Mouse (Mus musculus) 3134 (cell line): ENCODE measurements around the gene Rhbdl1.
"Not testable (repeated sequence)": the region's sequence is repeated elsewhere in the genome, so short reads cannot be mapped to it uniquely, and the experiment has no call there.

ENCODE experiments used
- DNase-seq: peaks from one replicate; pipeline ENCODE4 v3.0.0-alpha.2; 2011; ENCODE audit warnings: low spot score; ENCODE audit not compliant: insufficient read length; ENCODE audit errors: extremely low read depth

The Rhbdl1 gene

DNA sequence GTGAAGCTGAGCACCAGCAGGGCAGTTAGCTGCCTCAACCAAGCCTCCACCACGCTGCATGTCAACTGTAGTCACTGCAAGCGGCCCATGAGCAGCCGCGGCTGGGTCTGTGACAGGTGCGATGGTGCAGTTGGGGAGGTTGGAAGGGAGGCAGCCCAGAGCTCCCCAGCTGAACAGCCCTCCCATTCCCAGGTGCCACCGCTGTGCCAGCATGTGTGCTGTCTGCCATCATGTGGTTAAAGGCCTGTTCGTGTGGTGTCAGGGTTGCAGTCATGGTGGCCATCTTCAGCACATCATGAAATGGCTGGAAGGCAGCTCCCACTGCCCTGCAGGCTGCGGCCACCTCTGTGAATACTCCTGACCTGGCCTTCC lies 8.9 kb downstream of the Rhbdl1 start:
- DNase-seq, result no peak

- no peak for DNase-seq
Observed at GRCm38 (mm10) chr17:25827546-25828222, 9.4 kb downstream of the Rhbdl1 start.

DNA sequence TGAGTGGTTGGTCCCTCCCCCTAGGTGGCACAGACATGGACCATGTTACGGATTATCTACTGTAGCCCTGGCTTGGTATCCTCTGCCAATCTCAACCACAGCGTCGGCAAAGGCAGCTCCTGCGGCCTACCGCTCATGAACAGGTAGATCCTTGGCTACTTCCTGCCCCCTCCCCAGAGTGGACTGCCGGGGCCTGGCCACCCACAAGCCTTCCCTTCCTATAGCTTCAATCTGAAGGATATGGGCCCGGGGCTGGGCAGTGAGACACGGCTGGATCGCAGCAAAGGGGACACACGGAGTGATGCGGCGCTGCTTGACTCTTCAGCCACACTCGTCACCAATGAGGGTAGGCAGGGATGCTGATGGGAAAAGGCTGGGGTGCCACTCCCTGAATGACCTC lies 10.1 kb downstream of the Rhbdl1 start:
- DNase-seq, result no peak

DNA sequence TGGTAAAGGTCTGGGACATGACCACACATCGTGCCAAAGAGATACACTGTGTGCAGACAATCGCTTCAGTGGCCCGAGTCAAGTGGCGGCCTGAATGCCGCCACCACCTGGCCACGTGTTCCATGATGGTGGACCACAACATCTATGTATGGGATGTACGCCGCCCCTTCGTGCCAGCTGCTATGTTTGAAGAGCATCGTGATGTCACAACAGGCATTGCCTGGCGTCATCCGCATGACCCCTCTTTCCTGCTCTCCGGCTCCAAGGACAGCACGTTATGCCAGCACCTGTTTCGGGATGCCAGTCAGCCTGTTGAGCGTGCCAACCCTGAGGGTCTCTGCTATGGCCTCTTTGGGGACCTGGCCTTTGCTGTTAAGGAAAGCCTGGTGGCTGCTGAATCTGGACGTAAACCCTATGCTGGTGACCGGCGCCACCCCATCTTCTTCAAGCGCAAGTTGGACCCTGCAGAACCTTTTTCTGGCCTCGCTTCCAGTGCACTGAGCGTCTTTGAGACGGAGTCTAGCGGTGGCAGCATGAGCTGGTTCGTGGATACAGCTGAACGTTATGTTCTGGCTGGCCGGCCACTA lies 11.0 kb downstream of the Rhbdl1 start:
- no peak for DNase-seq

- no peak for DNase-seq
Observed at GRCm38 (mm10) chr17:25825311-25825710, 11.8 kb downstream of the Rhbdl1 start.

- DNase-seq, result no peak
Observed at GRCm38 (mm10) chr17:25824362-25825142, 12.5 kb downstream of the Rhbdl1 start.

- DNase-seq, result peak; percentile 62
Observed at GRCm38 (mm10) chr17:25823452-25823851, 13.6 kb downstream of the Rhbdl1 start, which contains the start of gene Wdr24. Gene Wdr24, plus strand, starts transcription at chr17:25823627.

DNA sequence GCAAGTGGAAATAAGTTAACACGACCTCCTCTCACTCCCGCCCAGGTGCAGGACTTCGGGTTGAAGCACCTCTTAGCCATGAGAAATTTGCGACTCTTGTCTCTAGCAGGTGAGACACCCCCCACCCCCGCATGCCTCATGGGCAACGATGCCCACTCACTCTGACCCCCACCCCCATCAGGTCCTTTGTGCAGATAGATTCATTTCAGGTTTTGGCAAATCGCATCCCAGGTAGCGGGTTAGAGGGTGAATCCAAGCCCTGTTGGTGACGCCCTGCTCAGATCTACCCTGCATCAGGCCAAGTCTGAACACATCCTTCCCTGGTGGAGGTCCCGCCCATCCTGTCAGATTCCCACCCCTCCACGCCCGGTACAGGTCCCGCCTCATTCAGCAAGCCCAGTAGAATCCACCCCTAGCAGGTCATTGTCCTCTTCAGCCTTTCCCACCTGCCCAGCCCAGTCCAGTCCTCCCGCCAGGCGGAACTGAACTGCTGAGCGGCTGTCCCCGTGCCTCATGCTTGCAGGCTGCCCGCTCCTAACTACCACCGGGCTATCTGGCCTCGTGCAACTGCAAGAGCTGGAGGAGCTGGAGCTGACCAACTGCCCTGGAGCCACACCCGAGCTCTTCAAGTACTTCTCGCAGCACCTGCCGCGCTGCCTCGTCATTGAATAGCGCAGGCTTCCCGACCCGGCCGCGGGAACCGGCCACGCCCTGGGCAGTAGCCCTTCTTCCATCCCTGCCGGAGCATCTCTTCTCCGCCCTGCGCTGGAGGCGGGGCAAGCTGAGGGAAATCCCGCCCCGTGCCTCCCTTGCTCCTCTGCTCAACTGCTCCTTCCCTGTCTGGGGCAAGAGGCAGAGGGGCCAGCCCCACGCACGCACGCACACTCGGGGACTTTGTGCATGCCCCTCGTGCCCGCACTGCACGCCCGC lies 18.0 kb downstream of the Rhbdl1 start:
- DNase-seq, result peak; percentile 89

GRCm38 (mm10) chr17:25817662-25818061 lies 19.4 kb downstream of the Rhbdl1 start:
- no peak for DNase-seq

- no peak for DNase-seq
Observed at GRCm38 (mm10) chr17:25813471-25813870, 23.6 kb downstream of the Rhbdl1 start.

DNA sequence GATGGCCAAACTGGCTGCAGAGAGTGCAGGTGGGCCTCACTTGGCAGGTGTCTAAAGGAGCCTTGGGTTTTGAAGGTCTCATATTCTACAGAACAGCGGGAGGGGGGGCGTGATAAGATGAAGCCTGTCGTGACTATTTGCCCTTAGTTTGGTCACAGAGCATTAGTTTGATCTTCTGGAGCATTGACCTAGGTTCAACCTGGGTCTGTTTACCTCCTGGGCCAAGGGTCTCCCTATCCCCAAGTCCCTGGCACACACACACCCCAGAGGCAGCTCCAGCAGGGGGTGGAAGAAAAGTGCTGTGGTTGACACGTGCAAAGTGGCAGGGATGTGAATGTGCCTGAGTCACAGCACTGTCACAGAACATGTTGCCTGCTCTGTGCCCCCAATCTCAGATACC lies 26.2 kb downstream of the Rhbdl1 start:
- no peak for DNase-seq

GRCm38 (mm10) chr17:25809606-25810340 lies 27.3 kb downstream of the Rhbdl1 start:
- DNase-seq, result no peak

GRCm38 (mm10) chr17:25808789-25809605 lies 28.1 kb downstream of the Rhbdl1 start, which contains the start of gene Fbxl16:
Gene Fbxl16, plus strand, starts transcription at chr17:25809085.
- DNase-seq, result no peak

- no peak for DNase-seq
Observed at GRCm38 (mm10) chr17:25808028-25808427, 29.1 kb downstream of the Rhbdl1 start.

DNA sequence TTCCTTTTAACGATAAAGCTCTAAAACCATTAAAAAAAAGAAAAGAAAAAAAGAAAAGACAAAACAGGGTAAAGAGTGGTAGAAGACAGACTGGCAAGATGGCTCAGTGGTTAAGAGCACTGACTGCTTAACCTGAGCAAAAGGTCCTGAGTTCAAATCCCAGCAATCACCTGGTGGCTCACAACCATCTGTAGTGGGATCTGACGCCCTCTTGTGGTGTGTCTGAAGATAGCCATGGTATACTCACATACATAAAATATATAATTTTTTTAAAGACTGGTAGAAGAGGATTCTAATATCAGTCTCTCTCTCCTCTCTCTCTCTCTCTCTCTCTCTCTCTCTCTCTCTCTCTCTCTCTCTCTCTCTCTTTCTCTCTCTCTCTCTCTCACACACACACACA lies 29.6 kb downstream of the Rhbdl1 start:
- not testable (repeated sequence) for DNase-seq

DNA sequence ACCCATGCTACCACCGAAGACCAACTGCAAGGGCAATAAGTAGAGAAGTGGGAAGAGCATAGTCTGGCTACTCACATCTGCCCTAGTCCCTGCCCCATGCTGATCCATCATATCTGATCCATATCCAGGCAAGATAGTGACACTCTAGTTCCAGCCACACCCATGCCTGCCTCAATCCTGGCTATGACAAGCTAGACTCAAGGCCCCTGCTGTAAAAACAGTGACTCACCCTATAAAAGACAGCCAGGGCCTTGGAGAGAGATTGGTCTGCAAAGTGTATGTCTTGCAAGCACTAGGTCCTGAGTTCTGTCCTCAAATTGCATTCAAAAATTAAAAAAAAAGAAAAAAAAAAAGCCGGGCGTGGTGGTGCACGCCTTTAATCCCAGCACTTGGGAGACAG lies 30.6 kb downstream of the Rhbdl1 start:
- DNase-seq, result peak; percentile 56

GRCm38 (mm10) chr17:25802825-25803517 lies 34.1 kb downstream of the Rhbdl1 start:
- peak; percentile 76 for DNase-seq

GRCm38 (mm10) chr17:25801029-25801428 lies 36.1 kb downstream of the Rhbdl1 start:
- no peak for DNase-seq
